Mouse (Mus musculus) kidney, postnatal 36 days (tissue): ENCODE measurements around the gene Retreg2.

ENCODE experiments used
- DNase-seq, 2 experiments: peaks; one replicate each; pipeline ENCODE4 v3.0.0; 2021 to 2022; ENCODE audit warnings: mixed read lengths in 2 of 2

Gene Retreg2

DNA sequence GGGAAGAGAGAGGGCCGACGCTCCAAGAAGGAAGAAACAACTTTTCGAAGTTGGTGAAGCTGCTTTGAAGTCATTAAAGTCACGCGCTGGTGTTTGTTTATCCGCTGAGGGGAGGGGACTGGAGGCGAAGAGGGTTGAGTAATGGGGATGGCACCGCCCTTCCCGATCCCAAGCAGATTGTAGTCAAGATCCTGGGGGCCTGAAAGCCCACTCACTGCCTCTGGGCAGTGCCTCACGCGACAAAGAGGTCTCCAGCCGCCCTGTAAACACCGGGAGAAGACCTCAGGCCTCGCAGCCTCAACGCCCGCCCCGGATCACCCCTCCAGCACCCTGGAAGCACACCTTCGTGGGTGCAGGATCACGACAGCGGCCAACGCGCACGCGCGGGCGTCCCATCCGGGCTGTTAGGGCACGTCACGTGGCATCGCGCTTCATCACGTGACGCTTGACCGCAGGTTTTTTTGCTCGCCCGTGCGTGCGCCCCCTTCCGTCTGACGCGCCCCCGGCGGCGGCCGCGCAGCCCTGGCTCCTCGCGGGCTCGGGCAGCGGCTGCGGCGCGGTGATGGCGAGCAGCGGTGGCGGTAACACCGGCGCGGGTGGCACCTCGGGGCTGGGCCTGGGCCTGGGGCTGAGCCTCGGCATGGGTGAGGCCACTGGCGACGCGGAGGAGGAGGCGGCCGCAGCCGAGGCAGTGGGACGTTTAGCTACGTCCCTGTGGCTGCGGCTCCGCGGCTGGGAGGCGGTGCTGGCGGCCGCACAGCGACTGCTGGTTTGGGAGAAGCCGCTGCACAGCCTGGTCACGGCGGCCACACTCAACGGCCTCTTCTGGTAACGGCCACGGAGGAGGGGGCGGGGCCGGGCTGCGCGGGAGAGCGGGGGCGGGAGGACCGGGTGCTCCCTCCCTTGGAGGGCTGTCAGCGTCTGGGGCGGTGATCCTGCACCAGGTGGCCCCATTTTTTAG is at the start of gene Retreg2, which contains the start of gene Cnppd1:
Gene Retreg2 (plus strand): TSS at position 478 of the 961 bp plus-strand sequence.
Gene Cnppd1 (minus strand): TSS at position 411 of the 961 bp plus-strand sequence.
- DNase-seq: peak; percentile 97 to 98

DNA sequence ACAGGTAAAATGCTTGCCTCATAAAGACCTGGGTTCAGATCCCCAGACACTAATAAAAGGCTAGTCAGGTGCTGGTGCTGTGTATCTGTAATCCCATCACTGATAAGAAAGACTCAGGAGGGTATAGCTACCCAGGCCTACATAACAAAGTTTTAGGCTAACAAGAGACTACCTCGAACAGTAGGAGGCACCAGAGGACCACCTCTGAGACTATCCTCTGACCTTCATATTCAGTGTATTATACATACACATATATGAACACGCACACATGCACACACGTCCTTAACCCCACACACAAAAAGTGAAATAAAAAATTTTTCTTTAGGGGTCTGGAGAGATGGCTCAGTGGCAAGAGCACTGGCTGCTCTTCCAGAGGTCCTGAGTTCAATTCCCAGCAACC is 20.4 kb upstream of the Retreg2 start:
- peak in 1 of 2 experiments; percentile 53 for DNase-seq

DNA sequence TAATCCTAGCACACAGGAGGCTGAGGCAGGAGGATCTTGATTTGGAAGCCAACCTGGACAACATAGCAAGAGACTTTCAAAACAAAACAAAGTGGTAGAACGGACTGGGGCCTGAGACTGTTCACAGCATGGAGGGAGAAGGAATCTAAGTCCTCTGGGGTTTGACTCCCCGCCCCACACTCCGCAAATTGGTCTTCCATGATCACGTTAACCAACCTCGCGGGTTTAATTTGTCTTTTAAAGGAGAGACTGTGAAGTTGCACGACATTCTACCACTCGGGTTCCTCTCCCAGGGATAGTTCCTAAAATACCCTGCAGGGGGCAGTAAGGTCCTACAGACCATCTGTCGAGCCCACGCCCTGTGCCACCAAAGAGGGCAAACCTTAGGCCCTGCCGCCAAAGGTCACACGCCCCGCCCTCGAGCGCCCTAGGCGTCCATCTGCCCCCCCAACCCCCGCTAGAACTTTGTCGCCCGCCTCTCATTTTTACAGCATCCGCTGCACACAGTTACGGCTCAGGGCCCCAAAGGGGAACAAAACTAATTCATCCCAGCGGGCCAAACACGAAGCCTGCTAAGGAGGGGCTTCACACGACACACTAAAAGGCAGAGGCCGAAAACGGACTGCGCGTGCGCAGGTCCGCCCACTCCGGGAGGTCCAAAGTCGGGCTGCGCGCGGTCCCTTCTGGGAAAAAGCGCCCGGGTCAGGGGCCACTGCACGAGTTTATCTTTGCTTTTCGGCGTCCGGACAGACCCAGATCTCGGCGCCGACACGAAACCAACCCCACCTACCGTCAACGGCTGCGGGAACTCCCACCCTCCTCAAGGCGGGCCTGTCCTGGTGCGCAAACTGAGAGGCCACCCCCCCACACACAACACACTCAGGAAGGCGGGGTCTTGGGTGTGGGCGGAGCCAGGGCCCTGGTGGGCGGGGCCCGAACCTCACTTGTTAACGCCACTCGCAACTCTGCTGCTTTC is 17.9 kb upstream of the Retreg2 start, which contains the start of gene Nhej1:
Gene Nhej1 (minus strand): TSS at position 855 of the 976 bp plus-strand sequence.
- DNase-seq: peak; percentile 96 to 98

GRCm38 (mm10) chr1:75125418-75125817 is 17.2 kb upstream of the Retreg2 start:
- no peak for DNase-seq

DNA sequence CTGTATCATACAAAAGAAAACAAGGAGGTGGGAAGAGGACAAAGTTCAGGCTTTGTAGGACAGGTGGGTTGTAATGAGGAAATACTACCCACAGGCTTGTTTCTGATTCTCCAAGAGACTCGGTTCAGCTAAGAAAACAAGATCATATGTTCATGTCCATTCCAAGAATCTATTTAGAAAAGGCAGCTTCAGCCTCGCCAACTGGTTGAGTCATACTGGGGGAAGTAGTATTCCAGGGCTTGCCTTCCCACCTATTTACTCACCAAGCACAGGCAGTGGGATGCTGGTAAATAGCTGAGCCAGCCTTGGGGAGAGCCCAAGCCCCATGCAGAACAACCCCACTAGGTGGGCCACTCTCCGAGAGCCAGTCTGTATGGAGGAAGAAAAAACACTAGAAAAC is 13.9 kb upstream of the Retreg2 start:
- DNase-seq: no peak

DNA sequence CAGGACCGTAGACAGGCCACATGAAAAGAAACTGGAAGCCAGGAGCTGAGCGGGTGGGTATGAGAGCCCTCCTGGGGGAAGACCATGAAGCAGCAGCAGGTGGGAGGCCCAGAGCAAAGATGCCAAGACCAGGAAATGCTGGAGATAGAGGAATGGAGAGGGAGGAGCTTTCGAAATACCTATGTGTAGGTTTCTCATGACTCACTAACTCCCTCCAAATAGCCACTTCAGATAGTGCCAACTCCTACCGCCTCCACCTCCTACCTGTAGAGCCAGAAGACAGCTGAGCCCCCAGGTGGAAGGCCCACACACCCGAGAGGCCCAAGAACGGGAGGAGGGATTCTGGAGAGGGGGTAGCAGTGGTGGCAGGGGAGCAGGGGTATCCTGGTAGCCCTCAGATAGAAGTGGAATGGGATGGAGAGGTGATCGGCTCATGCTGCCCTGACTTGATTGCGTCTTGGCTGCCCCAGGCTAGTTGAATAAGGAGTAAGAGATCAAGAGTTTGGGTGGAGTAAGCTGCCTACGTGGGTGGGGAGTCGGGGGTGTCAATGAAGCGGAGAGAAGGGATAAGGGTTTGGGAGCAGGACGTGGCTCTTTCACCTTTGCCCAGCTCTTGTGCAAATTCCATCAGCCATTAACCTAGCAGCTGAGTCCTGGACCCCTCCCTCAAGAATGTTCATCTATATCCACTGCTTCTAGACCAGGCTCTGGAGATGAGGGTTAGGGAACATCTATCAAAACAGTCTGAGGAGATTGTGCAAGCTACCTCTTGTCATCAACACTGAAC is 9.0 kb upstream of the Retreg2 start, which contains the start of gene Slc23a3:
Gene Slc23a3 (minus strand): TSS at position 470 of the 787 bp plus-strand sequence.
- peak; percentile 68 to 82 for DNase-seq

DNA sequence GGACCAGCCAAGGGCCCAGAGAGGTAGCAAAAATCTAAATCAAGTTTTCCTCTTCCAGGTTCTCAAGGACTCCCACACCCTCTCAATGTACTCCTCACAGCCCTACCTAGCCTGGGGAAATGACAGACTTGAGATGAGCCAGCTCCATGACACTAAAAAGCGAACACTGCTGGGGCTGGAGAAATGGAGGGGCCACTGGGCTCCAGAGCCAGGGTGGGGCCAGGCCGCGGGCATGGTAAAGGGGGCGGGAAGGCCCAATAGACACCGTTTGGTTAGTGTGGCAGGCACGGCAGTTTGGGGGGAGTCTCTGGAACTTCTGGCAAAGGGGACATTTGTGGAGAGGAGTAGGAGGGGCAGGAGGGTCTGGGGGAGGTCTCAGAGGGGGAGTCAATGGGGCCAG is 6.3 kb upstream of the Retreg2 start:
- no peak for DNase-seq

- no peak for DNase-seq
Observed at GRCm38 (mm10) chr1:75136730-75137129, 5.8 kb upstream of the Retreg2 start.

GRCm38 (mm10) chr1:75138448-75138847 is 4.1 kb upstream of the Retreg2 start:
- no peak for DNase-seq

- DNase-seq: peak; percentile 56 to 63
Observed at GRCm38 (mm10) chr1:75140601-75141190, 1.9 kb upstream of the Retreg2 start.

GRCm38 (mm10) chr1:75141486-75142190 is 940 bp upstream of the Retreg2 start:
- peak; percentile 68 to 82 for DNase-seq

DNA sequence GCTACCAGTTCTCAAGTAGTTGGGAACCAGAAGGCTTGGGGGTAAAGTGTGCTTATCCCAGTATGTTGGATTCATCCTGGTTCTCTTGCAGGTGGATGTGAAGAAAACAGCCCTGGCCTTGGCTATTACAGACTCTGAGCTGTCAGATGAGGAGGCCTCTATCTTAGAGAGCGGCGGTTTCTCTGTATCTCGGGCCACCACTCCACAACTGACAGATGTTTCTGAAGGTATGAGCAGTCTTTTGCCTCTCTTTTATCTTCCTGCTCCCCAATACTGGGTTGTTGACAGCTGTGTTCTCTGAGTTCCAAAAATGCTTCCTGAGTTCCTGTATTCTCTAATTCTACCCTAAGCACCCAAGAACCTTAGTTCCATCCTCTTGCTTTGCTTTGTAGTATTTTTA is 3.0 kb downstream of the Retreg2 start:
- DNase-seq: no peak

DNA sequence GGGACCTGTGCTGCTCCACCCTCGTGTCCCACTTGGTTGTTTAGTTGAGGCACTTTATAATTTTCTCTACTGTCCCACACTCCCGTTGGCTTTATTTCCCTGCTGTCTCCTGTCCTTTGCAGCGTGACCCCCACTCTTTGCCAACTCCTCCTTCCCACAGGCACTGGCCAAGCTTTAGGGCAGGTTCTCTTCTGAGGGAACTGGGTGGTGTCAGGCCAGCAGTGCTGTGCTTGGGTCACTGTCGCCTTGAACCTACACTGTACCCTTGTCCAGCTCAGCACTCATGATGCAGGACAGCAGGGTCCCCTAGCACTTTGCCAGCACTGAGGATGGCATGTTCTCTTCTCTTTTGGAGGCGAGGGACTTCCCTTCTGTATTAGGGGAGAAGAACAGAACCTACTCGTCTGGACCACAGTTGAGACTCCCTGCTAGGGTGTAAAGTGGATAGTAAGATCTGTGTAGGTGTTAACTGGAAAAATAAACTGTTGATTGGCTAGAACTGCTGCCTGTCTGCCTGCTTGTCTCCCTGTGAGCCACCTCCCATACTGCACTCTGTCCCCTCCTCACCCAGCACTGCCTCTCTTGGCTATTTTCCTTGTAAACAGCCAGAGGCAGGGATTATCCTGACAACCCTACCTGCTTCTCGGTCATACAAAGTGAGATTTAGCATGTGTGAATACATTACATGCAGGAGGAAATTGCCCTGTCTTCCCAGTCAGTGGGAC is 5.0 kb downstream of the Retreg2 start:
- peak; percentile 64 to 79 for DNase-seq

DNA sequence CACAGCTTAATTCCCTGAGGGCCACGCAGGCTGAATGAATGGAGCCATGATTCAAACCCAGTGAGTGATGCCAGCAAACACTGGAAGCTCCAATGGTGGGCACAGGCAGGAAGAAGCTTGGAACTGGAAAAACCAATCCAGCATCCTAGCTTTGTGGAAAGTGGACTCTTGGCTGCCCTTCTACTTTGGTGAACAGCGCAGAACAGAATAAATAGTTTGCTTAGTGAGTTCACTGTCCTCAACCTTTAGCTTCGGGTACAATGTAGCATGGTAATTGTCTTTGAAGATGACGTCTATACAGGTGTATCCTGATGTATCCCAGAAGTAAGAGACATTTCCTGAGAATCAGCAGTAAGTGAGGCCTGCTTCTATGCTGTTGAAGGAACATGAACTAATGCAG is 6.1 kb downstream of the Retreg2 start:
- peak in 1 of 2 experiments; percentile 36 for DNase-seq

- no peak for DNase-seq
Observed at GRCm38 (mm10) chr1:75155837-75156236, 13.3 kb downstream of the Retreg2 start.

- DNase-seq: no peak
Observed at GRCm38 (mm10) chr1:75158990-75159389, 16.4 kb downstream of the Retreg2 start.

GRCm38 (mm10) chr1:75159540-75160255 is 17.1 kb downstream of the Retreg2 start:
- no peak for DNase-seq

GRCm38 (mm10) chr1:75160256-75160617 is 17.7 kb downstream of the Retreg2 start:
- no peak for DNase-seq

- no peak for DNase-seq
Observed at GRCm38 (mm10) chr1:75168093-75168471, 25.5 kb downstream of the Retreg2 start.
